Mouse (Mus musculus): ENCODE measurements around the gene Pvalb. TPM values are rescaled to one million over a fixed set of nuclear protein-coding genes. Genes with fewer than 3 reads are reported as not detected.
A peak's percentile ranks its signal among the peaks of the same experiment; 100 is the strongest.

Pvalb gene
- polyA plus RNA-seq, 1 experiment from 2014 or later, result not detected

DNA sequence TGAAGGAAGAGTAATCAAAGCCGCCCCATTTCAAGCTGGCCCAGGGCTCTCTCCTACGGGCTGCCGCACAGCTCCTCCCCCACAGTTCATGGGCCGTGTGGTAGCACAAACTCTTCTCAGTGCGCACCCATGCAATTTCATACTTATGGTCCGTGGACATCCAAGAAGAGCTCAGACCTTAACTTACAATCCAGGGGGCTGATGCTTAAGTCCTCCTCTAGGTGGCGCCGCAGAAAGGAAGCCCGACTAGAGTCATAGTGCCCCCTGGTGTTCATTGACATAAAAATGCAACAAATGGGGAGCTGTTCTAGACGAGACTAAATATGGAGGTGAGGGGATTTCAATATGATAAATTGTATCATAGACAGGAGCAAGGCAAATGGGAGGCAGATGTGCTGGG lies 33.3 kb upstream of the Pvalb start:
- 19% methylated on average over 10 of the region's 10 CpGs for WGBS (ENCODE audit: insufficient replicate concordance)
- no peak overlapping the region for H3K4me2 ChIP-seq

DNA sequence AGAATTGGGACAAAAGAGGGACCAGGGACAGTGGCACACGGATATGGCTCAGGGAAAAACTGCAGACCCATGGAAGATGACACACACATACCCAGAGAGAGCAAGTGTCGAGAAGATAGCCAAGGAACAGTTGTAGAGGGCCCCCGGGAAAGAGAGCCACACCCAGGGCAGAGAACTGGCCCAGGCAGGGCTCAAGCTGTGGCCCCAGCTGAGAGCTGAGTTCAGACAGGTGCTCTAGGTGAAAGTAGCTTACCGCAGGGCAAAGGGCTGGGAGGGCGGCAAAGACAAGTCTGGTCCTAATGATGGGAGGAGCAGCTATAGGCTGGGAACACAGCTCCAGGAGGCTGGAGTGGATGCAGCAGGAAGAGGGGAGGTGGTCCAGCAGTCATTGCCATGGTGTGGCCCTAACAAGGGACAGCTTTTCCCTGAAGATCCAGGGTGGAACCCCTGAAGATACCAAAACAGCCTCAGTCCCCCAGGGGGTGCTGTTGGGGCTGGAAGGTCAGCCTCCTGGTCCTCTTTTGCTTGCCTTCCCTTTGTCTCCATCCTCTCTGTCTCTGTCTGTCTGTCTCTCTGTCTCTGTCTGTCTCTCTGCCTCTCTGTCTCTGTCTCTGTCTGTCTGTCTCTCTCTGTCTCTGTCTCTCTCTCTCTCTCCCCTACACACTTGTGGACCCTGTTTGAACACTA lies 28.8 kb upstream of the Pvalb start:
- no peak for ATAC-seq (ENCODE audit: insufficient read depth)
- Histone ChIP-seq H3K4me2 (no peak overlapping the region), H3K27me3 (0 out of 2 replicates have a peak, but pooled peaks cover 4% of the 10 kb centered on the region), H3K4me1 (replicated peaks) (no peaks in the 10 kb centered on the region), H3K36me3 (replicated peaks) (no peaks in the 10 kb centered on the region), H3K4me3 (replicated peaks) (no peak overlapping the region), H3K9me3 (replicated peaks) (no peaks in the 10 kb centered on the region), H3K27ac (replicated peaks) (no peak overlapping the region), H3K9ac (no peak overlapping the region)
- 52% methylated on average over 5 of the region's 5 CpGs for WGBS (ENCODE audit: insufficient replicate concordance)

More for the DNA sequence above, 33.3 kb upstream of the Pvalb start:
- no peak for ATAC-seq (ENCODE audit: insufficient read depth)
- Histone ChIP-seq H3K27me3 (0 out of 2 replicates have a peak, but pooled peaks cover 4% of the 10 kb centered on the region), H3K9ac (no peak overlapping the region), H3K36me3 (replicated peaks) (no peaks in the 10 kb centered on the region), H3K27ac (replicated peaks) (no peak overlapping the region), H3K4me1 (replicated peaks) (no peaks in the 10 kb centered on the region), H3K4me3 (replicated peaks) (no peak overlapping the region), H3K9me3 (replicated peaks) (no peaks in the 10 kb centered on the region)

DNA sequence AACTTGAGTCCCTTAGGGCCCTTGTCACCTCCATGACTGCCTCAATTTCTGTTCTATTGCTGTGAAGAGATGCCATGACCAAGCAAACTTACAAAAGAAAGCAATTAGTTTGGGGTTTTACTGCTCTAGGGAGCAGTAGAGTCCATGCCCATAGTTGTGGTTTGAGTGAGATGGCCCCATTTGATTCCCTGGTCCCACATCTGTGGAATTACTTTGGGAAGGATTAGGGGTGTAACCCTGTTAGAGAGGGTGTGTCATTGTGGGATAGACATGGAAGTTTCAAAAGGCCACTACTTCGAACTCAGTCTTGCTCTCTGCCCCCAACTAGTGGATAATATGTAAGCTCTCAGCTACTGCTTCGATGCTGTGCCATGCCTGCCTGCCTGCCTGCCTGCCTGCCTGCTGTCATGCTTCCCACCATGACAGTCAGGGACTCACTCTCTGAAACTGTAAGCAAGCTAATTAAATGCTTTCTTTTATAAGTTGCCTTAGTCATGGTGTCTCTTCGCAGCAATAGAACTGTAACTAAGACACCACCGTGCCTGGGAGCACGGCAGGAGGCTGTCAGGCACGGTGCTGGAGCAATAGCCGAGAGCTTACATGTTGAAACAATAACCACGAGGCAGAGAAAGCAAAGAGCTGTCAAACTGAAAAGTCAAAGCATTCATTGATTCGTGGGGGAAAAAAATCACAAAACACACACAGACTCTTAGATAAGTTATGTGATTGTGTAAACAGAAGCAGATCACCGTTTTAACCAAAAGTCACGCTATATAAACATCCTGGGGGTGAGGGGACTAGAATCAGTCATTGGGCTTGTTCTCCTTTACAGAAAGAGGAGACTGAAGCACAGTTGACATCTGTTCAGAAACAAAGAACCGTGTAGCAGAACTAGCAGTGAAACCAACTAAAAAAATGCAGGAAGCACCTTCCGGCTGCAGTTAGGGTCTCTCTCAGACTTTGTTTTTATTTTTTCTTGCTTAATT lies 25.4 kb upstream of the Pvalb start:
- Histone ChIP-seq H3K9me3 (replicated peaks) (no peaks in the 10 kb centered on the region), H3K36me3 (replicated peaks) (no peaks in the 10 kb centered on the region), H3K27me3 (no peaks in the 10 kb centered on the region), H3K9ac (no peak overlapping the region), H3K4me3 (replicated peaks) (no peak overlapping the region), H3K4me1 (replicated peaks) (no peaks in the 10 kb centered on the region), H3K27ac (replicated peaks) (0 out of 2 replicates have a peak overlapping the region, but pooled peaks have one; percentile 45), H3K4me2 (peak overlapping the region; percentile 29)
- 38% methylated on average over 13 of the region's 13 CpGs for WGBS (ENCODE audit: insufficient replicate concordance)
- ATAC-seq (ENCODE audit: insufficient read depth), result no peak

DNA sequence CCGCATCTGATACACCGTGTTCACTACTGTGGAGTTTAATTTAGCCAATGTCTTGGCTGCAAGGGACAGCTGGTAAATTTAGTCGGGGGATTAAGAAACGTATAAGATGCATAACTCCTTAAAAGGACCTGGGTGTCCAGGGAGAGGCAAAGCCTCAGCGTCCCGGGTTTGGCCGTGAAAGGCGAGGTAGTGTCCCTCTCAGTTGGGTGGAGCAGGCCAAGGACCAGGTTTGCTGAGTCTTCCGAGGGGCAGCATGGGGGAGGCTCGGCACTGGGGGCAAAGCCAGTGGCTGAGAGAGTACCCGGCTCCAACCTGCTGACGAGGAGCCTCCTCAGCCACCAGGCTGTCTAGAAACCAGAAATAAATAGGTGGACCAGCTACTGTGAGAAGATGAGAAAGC lies 21.6 kb upstream of the Pvalb start:
- no peak overlapping the region for H3K4me3 ChIP-seq (replicated peaks)
- no peaks in the 10 kb centered on the region for H3K27me3 ChIP-seq
- no peak overlapping the region for H3K27ac ChIP-seq (replicated peaks)
- no peaks in the 10 kb centered on the region for H3K36me3 ChIP-seq (replicated peaks)
- WGBS (ENCODE audit: insufficient replicate concordance), result 59% methylated on average over 12 of the region's 12 CpGs
- no peak overlapping the region for H3K4me2 ChIP-seq
- no peak for ATAC-seq (ENCODE audit: insufficient read depth)
- no peak overlapping the region for H3K9ac ChIP-seq
- no peaks in the 10 kb centered on the region for H3K9me3 ChIP-seq (replicated peaks)
- no peaks in the 10 kb centered on the region for H3K4me1 ChIP-seq (replicated peaks)

DNA sequence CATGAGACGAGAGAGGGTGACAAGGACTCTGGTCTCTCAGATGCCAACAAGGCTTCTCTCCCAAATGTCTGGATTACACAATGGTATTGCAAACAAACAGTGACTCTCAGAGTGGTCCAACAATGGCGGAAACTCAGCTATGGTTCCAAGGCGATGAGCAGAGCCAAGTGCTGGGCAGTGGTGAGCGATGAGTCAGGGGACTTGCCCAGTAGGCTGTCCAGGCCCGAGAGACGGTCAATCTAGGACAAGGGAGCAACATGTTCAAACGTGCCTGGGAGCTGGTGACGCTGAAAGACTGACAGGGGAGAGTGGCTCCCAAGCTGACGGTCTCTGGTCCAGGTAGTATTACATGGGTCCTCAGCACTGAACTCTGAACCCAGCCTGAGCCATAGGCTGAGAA lies 9.1 kb upstream of the Pvalb start:
- WGBS (ENCODE audit: insufficient replicate concordance), result 70% methylated on average over 9 of the region's 9 CpGs
- Histone ChIP-seq H3K9ac (no peak overlapping the region), H3K4me2 (no peak overlapping the region), H3K27ac (replicated peaks) (no peak overlapping the region), H3K27me3 (no peaks in the 10 kb centered on the region), H3K4me3 (replicated peaks) (no peak overlapping the region), H3K9me3 (replicated peaks) (no peaks in the 10 kb centered on the region), H3K4me1 (replicated peaks) (no peaks in the 10 kb centered on the region), H3K36me3 (replicated peaks) (no peaks in the 10 kb centered on the region)
- no peak for ATAC-seq (ENCODE audit: insufficient read depth)

DNA sequence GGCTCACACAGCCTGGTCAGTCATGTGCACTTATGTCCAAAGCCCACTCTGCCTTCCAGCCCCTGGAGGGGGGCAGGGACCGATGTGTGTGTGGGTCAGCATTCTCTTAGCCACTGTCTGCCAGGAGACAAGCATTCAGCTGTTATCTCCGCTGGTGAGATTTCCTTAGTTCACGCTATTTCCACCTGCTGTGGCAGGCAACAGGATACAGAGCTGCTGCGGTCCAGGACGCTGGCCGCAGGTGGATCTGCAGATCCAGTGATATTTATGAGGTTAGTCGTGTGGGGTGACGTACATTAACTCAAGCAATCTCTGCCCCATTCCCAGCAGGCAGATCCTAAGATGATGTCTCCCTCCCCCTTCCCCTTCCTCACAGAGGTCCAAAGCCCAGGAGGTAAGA lies 5.2 kb upstream of the Pvalb start:
- H3K4me1 ChIP-seq (replicated peaks), result no peaks in the 10 kb centered on the region
- no peak overlapping the region for H3K4me3 ChIP-seq (replicated peaks)
- H3K4me2 ChIP-seq, result no peak overlapping the region
- ATAC-seq (ENCODE audit: insufficient read depth), result no peak
- no peak overlapping the region for H3K27ac ChIP-seq (replicated peaks)
- no peaks in the 10 kb centered on the region for H3K36me3 ChIP-seq (replicated peaks)
- WGBS (ENCODE audit: insufficient replicate concordance), result 54% methylated on average over 8 of the region's 8 CpGs
- H3K9ac ChIP-seq, result no peak overlapping the region
- no peaks in the 10 kb centered on the region for H3K27me3 ChIP-seq
- H3K9me3 ChIP-seq (replicated peaks), result no peaks in the 10 kb centered on the region

DNA sequence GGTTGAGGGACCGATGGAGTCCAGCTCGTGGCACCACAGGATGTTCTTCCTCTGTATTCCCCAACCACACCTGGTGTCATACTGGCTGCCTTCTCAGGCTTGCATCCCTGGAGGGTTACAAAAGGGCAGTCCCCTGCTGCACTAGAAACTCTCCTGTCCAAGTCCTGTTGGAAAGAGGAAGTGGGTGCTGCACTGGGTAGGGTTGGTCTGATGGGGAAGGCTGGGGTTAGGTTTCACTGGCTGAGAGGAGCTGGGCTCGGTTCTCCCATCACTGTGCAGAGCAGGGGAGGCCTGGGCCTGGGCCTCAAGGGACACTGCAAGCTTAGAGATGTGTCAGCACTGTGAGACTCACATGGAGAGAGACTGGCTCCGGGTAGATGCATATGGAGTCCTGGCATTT lies 4.0 kb upstream of the Pvalb start:
- Histone ChIP-seq H3K4me3 (replicated peaks) (no peak overlapping the region), H3K4me1 (replicated peaks) (no peaks in the 10 kb centered on the region), H3K4me2 (no peak overlapping the region), H3K9ac (no peak overlapping the region), H3K36me3 (replicated peaks) (no peaks in the 10 kb centered on the region), H3K27me3 (peaks cover 10% of the 10 kb centered on the region), H3K9me3 (replicated peaks) (no peaks in the 10 kb centered on the region), H3K27ac (replicated peaks) (no peak overlapping the region)
- WGBS (ENCODE audit: insufficient replicate concordance), result 57% methylated on average over 4 of the region's 4 CpGs
- no peak for ATAC-seq (ENCODE audit: insufficient read depth)

DNA sequence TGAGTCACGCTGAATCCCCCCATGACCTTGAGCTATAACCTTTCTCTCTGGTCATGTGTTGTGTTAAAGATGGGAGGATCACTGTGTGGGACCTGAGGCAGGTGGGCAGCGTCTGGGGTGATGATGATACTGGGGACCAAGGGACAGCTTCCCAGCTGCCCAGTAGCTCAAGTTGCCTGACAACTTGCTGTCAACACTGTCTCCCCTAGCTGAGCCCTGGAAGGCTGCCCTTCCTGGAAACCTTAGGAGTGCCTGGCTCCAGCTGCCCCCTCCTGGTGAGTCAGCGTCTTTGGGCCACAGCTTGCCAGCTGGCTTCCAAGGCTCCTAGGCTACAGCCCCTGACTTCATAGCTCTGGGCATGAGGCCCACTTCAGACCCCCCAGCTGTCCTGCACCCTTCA lies 1.0 kb downstream of the Pvalb start:
- H3K9me3 ChIP-seq (replicated peaks), result no peaks in the 10 kb centered on the region
- no peaks in the 10 kb centered on the region for H3K36me3 ChIP-seq (replicated peaks)
- no peaks in the 10 kb centered on the region for H3K4me1 ChIP-seq (replicated peaks)
- no peak overlapping the region for H3K4me3 ChIP-seq (replicated peaks)
- no peak overlapping the region for H3K27ac ChIP-seq (replicated peaks)
- no peak overlapping the region for H3K9ac ChIP-seq
- H3K27me3 ChIP-seq, result peaks cover 56% of the 10 kb centered on the region
- no peak for ATAC-seq (ENCODE audit: insufficient read depth)
- WGBS (ENCODE audit: insufficient replicate concordance), result 26% methylated on average over 3 of the region's 3 CpGs
- H3K4me2 ChIP-seq, result no peak overlapping the region

DNA sequence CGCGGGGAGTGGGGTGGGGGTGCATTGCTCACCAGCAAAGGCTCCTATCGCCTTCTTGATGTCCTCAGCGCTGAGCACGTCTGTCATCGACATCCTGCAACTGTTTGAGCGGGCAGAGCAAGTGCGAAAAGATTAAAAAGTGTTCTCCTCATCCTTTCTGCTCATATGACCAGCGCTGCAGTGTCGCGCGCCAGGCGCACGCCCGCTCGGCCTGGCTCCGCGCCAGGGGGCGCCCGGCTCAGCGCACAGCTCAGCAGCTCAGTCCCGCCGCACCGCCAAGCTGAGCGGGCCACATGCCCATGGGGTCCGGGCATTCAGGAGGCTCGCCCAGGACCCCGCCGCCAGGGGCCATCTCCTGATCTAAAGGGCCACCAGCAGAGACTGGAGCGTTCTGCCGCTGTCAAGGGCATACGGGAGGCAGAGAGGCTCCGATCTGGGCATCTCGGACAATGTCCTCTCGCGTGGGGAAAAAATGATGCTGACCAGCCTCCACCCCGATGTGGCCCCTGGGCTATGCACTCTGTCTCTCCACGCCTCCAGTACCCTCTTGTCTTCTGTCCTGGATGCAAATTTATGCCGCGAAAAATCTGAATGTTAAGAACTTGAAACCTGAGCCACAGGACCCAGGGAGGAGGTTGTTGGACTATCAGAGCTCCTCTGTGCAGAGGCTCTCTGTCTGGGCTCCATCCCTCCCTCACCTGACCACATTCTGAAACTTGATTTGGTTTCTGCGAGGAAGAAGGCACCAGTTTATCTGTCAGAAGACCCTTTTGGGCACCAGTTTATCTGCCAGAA lies 1.9 kb downstream of the Pvalb start:
- no peaks in the 10 kb centered on the region for H3K4me1 ChIP-seq (replicated peaks)
- H3K27ac ChIP-seq (replicated peaks), result no peak overlapping the region
- H3K36me3 ChIP-seq (replicated peaks), result no peaks in the 10 kb centered on the region
- peak overlapping the region; percentile 32; the same call in 1 of the 2 replicates for H3K4me2 ChIP-seq
- WGBS (ENCODE audit: insufficient replicate concordance), result 3% methylated on average over 41 of the region's 41 CpGs
- ATAC-seq (ENCODE audit: insufficient read depth), result no peak
- H3K9me3 ChIP-seq (replicated peaks), result no peaks in the 10 kb centered on the region
- H3K4me3 ChIP-seq (replicated peaks), result no peak overlapping the region
- H3K27me3 ChIP-seq, result peaks cover 56% of the 10 kb centered on the region
- no peak overlapping the region for H3K9ac ChIP-seq

DNA sequence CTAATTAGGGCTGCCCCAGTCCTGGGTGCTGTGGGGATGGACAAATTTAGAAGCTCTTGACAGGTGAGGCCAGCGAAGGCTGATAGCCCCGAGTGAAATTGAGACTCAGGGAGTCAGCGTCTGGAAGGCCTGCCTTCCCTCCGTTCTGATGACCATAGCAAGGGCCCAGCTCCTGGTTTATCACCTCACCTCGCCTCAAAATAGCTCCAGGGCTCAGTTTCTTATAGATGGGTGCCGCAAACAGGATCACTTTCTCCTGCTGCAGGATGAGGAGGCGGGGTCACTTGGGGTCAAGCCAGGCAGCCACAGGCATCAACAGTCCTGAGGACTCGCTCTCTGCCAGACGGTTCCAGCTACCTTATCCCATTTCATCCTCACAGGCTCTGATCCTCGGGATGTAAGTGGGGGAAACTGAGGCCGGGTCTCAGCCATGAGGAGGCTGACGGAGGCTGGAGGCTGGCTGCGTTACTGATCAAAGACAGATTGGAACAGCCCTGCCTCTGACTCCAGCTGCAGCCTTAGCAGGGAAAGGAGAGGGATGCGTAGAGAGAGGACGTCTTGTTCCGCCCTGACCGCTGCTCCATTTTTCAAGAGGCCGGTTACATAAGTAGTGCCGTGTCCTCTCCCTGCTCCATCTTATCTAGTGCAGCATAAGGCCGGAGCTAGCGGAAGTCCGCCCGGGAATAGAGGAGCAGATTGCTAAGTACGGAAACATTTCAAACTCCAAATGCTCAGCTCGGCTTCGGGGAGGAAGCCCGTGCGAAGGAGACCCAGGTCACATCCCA lies 10.9 kb downstream of the Pvalb start:
- Histone ChIP-seq H3K9me3 (replicated peaks) (no peaks in the 10 kb centered on the region), H3K36me3 (replicated peaks) (no peaks in the 10 kb centered on the region), H3K4me3 (replicated peaks) (no peak overlapping the region), H3K9ac (no peak overlapping the region), H3K4me1 (replicated peaks) (no peaks in the 10 kb centered on the region), H3K4me2 (no peak overlapping the region), H3K27me3 (peaks cover 9% of the 10 kb centered on the region; the same call in 1 of the 2 replicates), H3K27ac (replicated peaks) (no peak overlapping the region)
- WGBS (ENCODE audit: insufficient replicate concordance), result 60% methylated on average over 28 of the region's 28 CpGs
- ATAC-seq (ENCODE audit: insufficient read depth), result no peak
